8 mouse cellular contexts compared by ENCODE assay signal in the genomic region with DNA sequence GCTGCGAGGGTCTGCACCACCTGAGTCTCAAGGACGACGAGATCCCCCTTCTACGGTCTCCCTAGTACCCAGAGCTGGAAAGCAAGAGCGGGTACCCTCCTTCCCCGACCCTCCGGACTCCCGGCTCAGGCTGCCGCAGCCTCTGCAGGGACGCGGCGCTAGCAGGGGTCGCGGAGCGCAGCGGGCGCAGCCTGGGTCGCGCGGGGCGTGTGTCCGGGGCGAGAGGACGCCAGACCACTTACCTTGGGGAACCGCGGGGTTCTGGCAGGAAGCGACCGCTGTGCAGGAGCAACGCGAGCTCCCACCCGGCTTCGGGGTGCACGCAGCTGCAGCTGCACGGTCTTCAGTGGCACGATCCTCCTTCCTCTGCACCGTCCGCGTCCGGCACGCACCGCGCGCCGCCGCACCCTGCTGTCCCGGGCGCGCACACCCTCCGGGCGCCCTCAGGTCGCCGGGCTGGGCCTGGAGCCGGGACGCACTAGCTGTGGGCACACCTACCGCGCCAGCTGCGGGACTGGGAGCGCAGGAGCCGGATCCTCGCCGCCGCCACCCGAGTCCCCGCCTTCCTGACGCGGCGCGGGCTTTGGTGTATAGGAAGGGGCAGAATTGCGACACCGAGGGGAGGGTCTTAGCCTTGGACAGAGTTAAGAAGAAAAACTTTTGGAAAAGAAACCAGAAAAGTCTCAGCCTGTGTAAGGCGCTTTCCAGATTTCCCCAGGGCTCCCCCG. TPM values are rescaled to one million over a fixed set of nuclear protein-coding genes. Genes with fewer than 3 reads are reported as not detected.
DNase-seq lines count a peak whose midpoint lies in the region; ATAC-seq and TF ChIP-seq lines count a peak whose summit lies in the region.

Gene Kank4, minus strand, starts transcription at position 354 of the 728 bp plus-strand sequence.

- peak within 1 kb of the TSS; percentile 69 for H3K9ac ChIP-seq in forebrain, embryonic 14.5 days (ENCODE audit: low read length)
- H3K9ac ChIP-seq in limb, embryonic 11.5 days (ENCODE audit: low read length), result peak within 1 kb of the TSS; percentile 90
- H3K9ac ChIP-seq in midbrain, embryonic 12.5 days (replicated peaks), result peak within 1 kb of the TSS; percentile 41

- peak within 1 kb of the TSS; percentile 67 for H3K4me3 ChIP-seq in forebrain, embryonic 14.5 days (ENCODE audit: low read depth, low read length)
- H3K4me3 ChIP-seq in limb, embryonic 11.5 days (ENCODE audit: low read depth, low read length), result peak within 1 kb of the TSS; percentile 66
- peak within 1 kb of the TSS; percentile 52 for H3K4me3 ChIP-seq in midbrain, embryonic 12.5 days
- H3K4me3 ChIP-seq in thymus, adult 2 months (ENCODE audit: control insufficient read depth, insufficient read depth, low read length), result peak within 1 kb of the TSS; percentile 22

- DNase-seq in urinary bladder, adult 18-20 months (ENCODE audit: low spot score in 2 of 2), result peak; percentile 31 to 51
- DNase-seq in urinary bladder, postnatal 10 days (ENCODE audit: low spot score), result no peak
- DNase-seq in forebrain, embryonic 14.5 days (ENCODE audit: low spot score), result peak; percentile 48
- DNase-seq in limb, embryonic 11.5 days (ENCODE audit: low spot score), result peak; percentile 83
- DNase-seq in thymus, adult 2 months, result peak; percentile 16
- no peak for DNase-seq in left cerebral cortex, postnatal 25 days (ENCODE audit: low spot score in 2 of 2)

- H3K9me3 ChIP-seq in forebrain, embryonic 14.5 days (replicated peaks; ENCODE audit: control insufficient read depth, low read length), result no peaks in the 10 kb centered on the region
- no peaks in the 10 kb centered on the region for H3K9me3 ChIP-seq in limb, embryonic 11.5 days (ENCODE audit: control insufficient read depth, low read length)
- H3K9me3 ChIP-seq in midbrain, embryonic 12.5 days, result no peaks in the 10 kb centered on the region

- under 1% methylated on average over 71 of the region's 72 CpGs for WGBS in forebrain, embryonic 14.5 days
- WGBS in limb, embryonic 11.5 days, result under 1% methylated on average over 72 of the region's 72 CpGs
- WGBS in midbrain, embryonic 12.5 days, result under 1% methylated on average over 61 of the region's 72 CpGs
- 2% methylated on average over 72 of the region's 72 CpGs for WGBS in thymus, adult 2 months

- H3K27me3 ChIP-seq in forebrain, embryonic 14.5 days (replicated peaks; ENCODE audit: control insufficient read depth, insufficient read depth, low read length), result peaks cover 36% of the 10 kb centered on the region
- no peaks in the 10 kb centered on the region for H3K27me3 ChIP-seq in limb, embryonic 11.5 days (ENCODE audit: control insufficient read depth, insufficient read depth, low read length)
- peaks cover 63% of the 10 kb centered on the region for H3K27me3 ChIP-seq in midbrain, embryonic 12.5 days
- peaks cover 12% of the 10 kb centered on the region for H3K27me3 ChIP-seq in thymus, adult 2 months (ENCODE audit: control insufficient read depth, insufficient read depth, low read length)

- no peak for TF ChIP-seq POLR2A in thymus, adult 2 months (IDR thresholded peaks at IDR 0.05; ENCODE audit: control insufficient read depth, extremely low read depth, insufficient read depth, low read length, poor library complexity)

- no peaks in the 10 kb centered on the region for H3K4me1 ChIP-seq in forebrain, embryonic 14.5 days (ENCODE audit: control insufficient read depth, insufficient read depth, low read length)
- peaks cover 12% of the 10 kb centered on the region; the same call in 1 of the 2 replicates for H3K4me1 ChIP-seq in limb, embryonic 11.5 days (ENCODE audit: control insufficient read depth, insufficient read depth, low read length)
- H3K4me1 ChIP-seq in midbrain, embryonic 12.5 days, result no peaks in the 10 kb centered on the region
- peaks cover 2% of the 10 kb centered on the region; the same call in 1 of the 2 replicates for H3K4me1 ChIP-seq in thymus, adult 2 months (replicated peaks; ENCODE audit: control insufficient read depth, insufficient read depth, low read length)

- intact Hi-C loops in left cerebral cortex, postnatal 25 days (cut with DNase I), result no loop called here

- H3K27ac ChIP-seq in forebrain, embryonic 14.5 days (ENCODE audit: low read depth, low read length), result no peak within 1 kb of the TSS
- peak within 1 kb of the TSS; percentile 43 for H3K27ac ChIP-seq in limb, embryonic 11.5 days (replicated peaks; ENCODE audit: low read depth, low read length)
- H3K27ac ChIP-seq in midbrain, embryonic 12.5 days (replicated peaks), result no peak within 1 kb of the TSS
- no peak within 1 kb of the TSS for H3K27ac ChIP-seq in thymus, adult 2 months (ENCODE audit: control insufficient read depth, insufficient read depth, low read length)

- ATAC-seq in forebrain, embryonic 14.5 days, result peak; percentile 77
- ATAC-seq in hematopoietic stem cell, adult 5-6 weeks (replicated peaks in 1 of 2; ENCODE audit: insufficient read depth in 1 of 2, low FRiP score in 2 of 2, low TSS enrichment in 1 of 2, low read depth in 1 of 2, poor library complexity in 2 of 2, severe bottlenecking in 2 of 2), result peak; percentile 27 to 31; a peak in 2 of 4 replicates
- peak; percentile 76 for ATAC-seq in limb, embryonic 11.5 days (ENCODE audit: insufficient number of reproducible peaks, low FRiP score, low TSS enrichment, low read depth)
- ATAC-seq in midbrain, embryonic 12.5 days (ENCODE audit: low FRiP score, low read depth), result peak; percentile 85

- no peak for TF ChIP-seq CTCF in thymus, adult 2 months (IDR thresholded peaks at IDR 0.05; ENCODE audit: borderline replicate concordance, control insufficient read depth, extremely low read depth, insufficient read depth, low read length, poor library complexity)

- no peaks in the 10 kb centered on the region for H3K36me3 ChIP-seq in forebrain, embryonic 14.5 days (ENCODE audit: control insufficient read depth, insufficient read depth, low read length)
- no peaks in the 10 kb centered on the region for H3K36me3 ChIP-seq in limb, embryonic 11.5 days (ENCODE audit: control insufficient read depth, insufficient read depth, low read length)
- no peaks in the 10 kb centered on the region for H3K36me3 ChIP-seq in midbrain, embryonic 12.5 days
- no peaks in the 10 kb centered on the region for H3K36me3 ChIP-seq in thymus, adult 2 months (ENCODE audit: control insufficient read depth, insufficient read depth, low read length)

- H3K4me2 ChIP-seq in forebrain, embryonic 14.5 days (ENCODE audit: low read length), result peak within 1 kb of the TSS; percentile 100
- peak within 1 kb of the TSS; percentile 97 for H3K4me2 ChIP-seq in limb, embryonic 11.5 days (ENCODE audit: low read depth, severe bottlenecking)
- peak within 1 kb of the TSS; percentile 82 for H3K4me2 ChIP-seq in midbrain, embryonic 12.5 days (replicated peaks)

RNA-seq across cellular contexts. Expression of gene Kank4, which starts in this region (rescaled TPM):
- polyA plus RNA-seq in forebrain, embryonic 14.5 days (2014; fragmentation: Nextera tagmentation; extraction: Ambion mirVana), result 0.30 and 0.36 TPM in 2 replicates
- total RNA-seq in hematopoietic stem cell, adult 5-6 weeks (2017), result not detected in 2 replicates
- 3.0 and 3.6 TPM in 2 replicates for polyA plus RNA-seq in limb, embryonic 11.5 days (2014; fragmentation: Nextera tagmentation; extraction: Ambion mirVana)
- polyA plus RNA-seq in midbrain, embryonic 12.5 days (2016; fragmentation: Nextera tagmentation; extraction: Ambion mirVana), result 0.55 and 0.89 TPM in 2 replicates
- polyA plus RNA-seq in thymus, adult 2 months (2012; rRNA removed), result 0.14 and 0.31 TPM in 2 replicates
- total RNA-seq in left cerebral cortex, postnatal 25 days (2021), result 1 to 10 TPM; 2.4 to 2.7 TPM

Comparison
In these comparisons a context has a peak if more than half of its experiments do, and no peak if none do; other contexts are left out.
1. DNase-seq: peak in urinary bladder, adult 18-20 months (2 of 2) and limb, embryonic 11.5 days (single experiment); none in urinary bladder, postnatal 10 days (single experiment) and left cerebral cortex, postnatal 25 days (0 of 2).
2. Peak in DNase-seq, ATAC-seq, H3K4me3 ChIP-seq, H3K9ac ChIP-seq and H3K4me2 ChIP-seq in forebrain, embryonic 14.5 days; RNA of the gene not detected or under 1 TPM.
3. Peak in ATAC-seq in hematopoietic stem cell, adult 5-6 weeks; RNA of the gene not detected or under 1 TPM.
4. Peak in ATAC-seq, H3K4me3 ChIP-seq, H3K9ac ChIP-seq and H3K4me2 ChIP-seq in midbrain, embryonic 12.5 days; RNA of the gene not detected or under 1 TPM.
5. Peak in DNase-seq and H3K4me3 ChIP-seq in thymus, adult 2 months; RNA of the gene not detected or under 1 TPM.
6. ATAC-seq: peak in every context shown above with its lines; median percentile 85 in midbrain, embryonic 12.5 days; 77 in forebrain, embryonic 14.5 days; 76 in limb, embryonic 11.5 days; 29 in hematopoietic stem cell, adult 5-6 weeks.
7. Peak in every context shown above with its lines, with median percentiles within 50 percentile points of each other: H3K4me2 ChIP-seq, H3K4me3 ChIP-seq and H3K9ac ChIP-seq.